ENCODE assay signal across 23 mouse cellular contexts in genomic region chr15:23022635-23023034, GRCm38 (mm10).
"Had no signal": no experiment of that assay in that cellular context is flagged by ENCODE, and none has a peak within 500 bp of the region (broad histone marks: within the 10 kb centered on the region; RNA-seq: fewer than 3 reads in every experiment).

No protein-coding gene starts in this region.

- H3K4me1 ChIP-seq: limb, embryonic 12.5 days; limb, embryonic 15.5 days; liver, embryonic 12.5 days; liver, embryonic 15.5 days; midbrain, embryonic 12.5 days; midbrain, embryonic 15.5 days; neural tube, embryonic 12.5 days; neural tube, embryonic 15.5 days had no signal

- H3K4me2 ChIP-seq: limb, embryonic 12.5 days; limb, embryonic 15.5 days; liver, embryonic 12.5 days; liver, embryonic 15.5 days; midbrain, embryonic 12.5 days; midbrain, embryonic 15.5 days; neural tube, embryonic 12.5 days; neural tube, embryonic 15.5 days had no signal

- H3K4me3 ChIP-seq: layer of hippocampus, adult 2 months; limb, embryonic 12.5 days; limb, embryonic 15.5 days; liver, embryonic 12.5 days; liver, embryonic 15.5 days; midbrain, embryonic 12.5 days; midbrain, embryonic 15.5 days; neural tube, embryonic 12.5 days; neural tube, embryonic 15.5 days had no signal

- H3K27ac ChIP-seq: kidney, postnatal 0 days; layer of hippocampus, adult 2 months; limb, embryonic 12.5 days; limb, embryonic 15.5 days; liver, embryonic 12.5 days; liver, embryonic 15.5 days; midbrain, embryonic 12.5 days; midbrain, embryonic 15.5 days; neural tube, embryonic 12.5 days; neural tube, embryonic 15.5 days; stomach, postnatal 0 days had no signal

- H3K9ac ChIP-seq: limb, embryonic 12.5 days; limb, embryonic 15.5 days; liver, embryonic 12.5 days; liver, embryonic 15.5 days; midbrain, embryonic 12.5 days; midbrain, embryonic 15.5 days; neural tube, embryonic 12.5 days; neural tube, embryonic 15.5 days had no signal

- DNase-seq: kidney, adult 2 months; kidney, postnatal 25 days; left cerebral cortex, postnatal 4 days; lung, postnatal 4 days; right cerebral cortex, adult 18-20 months; right cerebral cortex, postnatal 14 days; right cerebral cortex, postnatal 4 days; thymus, adult 2 months; thymus, postnatal 14 days; thymus, postnatal 4 days had no signal

- H3K36me3 ChIP-seq: limb, embryonic 12.5 days; limb, embryonic 15.5 days; liver, embryonic 12.5 days; liver, embryonic 15.5 days; midbrain, embryonic 12.5 days; midbrain, embryonic 15.5 days; neural tube, embryonic 12.5 days; neural tube, embryonic 15.5 days had no signal

- H3K9me3 ChIP-seq: limb, embryonic 12.5 days; limb, embryonic 15.5 days; liver, embryonic 12.5 days; liver, embryonic 15.5 days; midbrain, embryonic 12.5 days; midbrain, embryonic 15.5 days; neural tube, embryonic 12.5 days; neural tube, embryonic 15.5 days had no signal

- ATAC-seq: intestine, postnatal 0 days; liver, embryonic 12.5 days; lung, postnatal 0 days; midbrain, embryonic 15.5 days had no signal

- H3K27me3 ChIP-seq: limb, embryonic 12.5 days; limb, embryonic 15.5 days; liver, embryonic 12.5 days; liver, embryonic 15.5 days; midbrain, embryonic 12.5 days; midbrain, embryonic 15.5 days; neural tube, embryonic 12.5 days; neural tube, embryonic 15.5 days had no signal
